ENCODE assay signal across 7 mouse cellular contexts in genomic region chr11:83326692-83327091, GRCm38 (mm10). TPM values are rescaled to one million over a fixed set of nuclear protein-coding genes. Genes with fewer than 3 reads are reported as not detected.
"Had no signal": no experiment of that assay in that cellular context is flagged by ENCODE, and none has a peak within 500 bp of the region (broad histone marks: within the 10 kb centered on the region; RNA-seq: fewer than 3 reads in every experiment).

No protein-coding gene starts in this region.

RNA-seq across cellular contexts. Expression of gene Slfn14, which starts 40.2 kb away (rescaled TPM):
- total RNA-seq: layer of hippocampus, postnatal 14 days; left cerebral cortex, postnatal 25 days; megakaryocyte, adult 5-6 weeks had no signal
- polyA plus RNA-seq: macrophage; midbrain, embryonic 15.5 days; neural tube, embryonic 13.5 days; thymus, adult 2 months had no signal
